Mouse (Mus musculus) right cerebral cortex, postnatal 14 days (tissue): ENCODE data around the gene Sp7.

Source experiments
- DNase-seq: peaks from one replicate; pipeline ENCODE4 v3.0.0; 2022

Sp7 gene

DNA sequence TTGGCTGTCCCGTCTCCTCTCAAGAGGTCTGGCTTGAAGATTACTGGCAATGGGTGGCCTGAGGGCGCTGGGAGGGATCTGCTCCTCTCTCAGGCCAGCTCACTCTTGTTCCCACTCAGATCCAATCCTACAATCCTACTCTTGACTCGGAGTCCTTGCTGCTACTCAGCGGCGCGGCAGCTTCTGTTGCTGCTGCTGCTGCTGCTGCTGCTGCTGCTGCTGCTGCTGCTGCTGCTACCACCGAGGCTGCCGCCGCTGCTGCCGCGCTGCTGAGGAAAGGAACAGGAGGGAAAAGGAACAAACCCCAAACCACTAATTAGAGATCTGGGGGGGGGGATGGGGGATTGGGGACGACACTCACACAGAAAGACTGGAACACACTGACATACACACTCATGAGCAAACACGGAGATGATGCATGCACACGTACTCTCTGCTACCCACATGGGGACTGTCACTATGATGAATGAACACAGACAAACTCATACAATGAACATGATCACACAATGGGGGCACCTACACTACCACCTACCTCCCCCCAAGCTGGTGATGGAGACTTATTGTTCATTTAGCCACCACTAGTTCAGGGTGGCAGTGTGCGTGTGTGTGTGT lies at the start of gene Sp7:
Gene Sp7 (minus strand): TSS at position 450 of the 612 bp plus-strand sequence.
- DNase-seq: no peak

DNA sequence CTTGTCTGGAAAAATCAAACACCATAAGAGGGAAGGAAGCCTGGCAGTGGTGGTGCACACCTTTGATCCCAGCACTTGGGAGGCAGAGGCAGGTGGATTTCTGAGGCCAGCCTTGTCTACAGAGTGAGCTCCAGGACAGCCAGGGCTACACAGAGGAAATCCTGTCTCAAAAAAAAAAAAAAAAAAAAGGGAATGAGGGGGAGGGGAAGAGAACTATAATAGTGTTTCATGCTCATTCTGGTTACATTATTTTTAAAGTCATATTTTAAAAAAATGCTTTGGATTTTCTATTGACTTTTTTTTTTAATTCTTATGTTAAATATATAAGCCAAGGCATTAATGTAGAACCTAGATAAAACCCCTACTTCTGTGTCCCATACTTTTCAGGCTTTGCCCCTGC lies 46.7 kb upstream of the Sp7 start:
- DNase-seq: no peak

DNA sequence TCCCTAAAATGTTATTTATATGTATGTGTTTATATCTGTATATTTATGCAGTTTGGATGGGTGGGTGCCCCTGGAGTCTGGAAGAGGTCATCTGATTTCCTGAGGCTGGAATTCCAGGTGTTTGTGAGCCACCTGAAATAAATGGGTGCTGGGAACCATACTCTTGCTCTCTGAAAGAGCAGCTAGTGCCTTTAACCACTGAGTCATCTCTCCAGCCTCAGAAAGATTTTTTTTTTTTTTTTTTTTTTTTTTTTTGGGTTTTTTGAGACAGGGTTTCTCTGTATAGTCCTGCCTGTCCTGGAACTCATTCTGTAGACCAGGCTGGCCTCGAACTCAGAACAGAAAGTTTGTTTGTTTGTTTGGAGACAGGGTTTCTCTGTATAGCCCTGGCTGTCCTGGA lies 44.1 kb upstream of the Sp7 start:
- DNase-seq: no peak

DNA sequence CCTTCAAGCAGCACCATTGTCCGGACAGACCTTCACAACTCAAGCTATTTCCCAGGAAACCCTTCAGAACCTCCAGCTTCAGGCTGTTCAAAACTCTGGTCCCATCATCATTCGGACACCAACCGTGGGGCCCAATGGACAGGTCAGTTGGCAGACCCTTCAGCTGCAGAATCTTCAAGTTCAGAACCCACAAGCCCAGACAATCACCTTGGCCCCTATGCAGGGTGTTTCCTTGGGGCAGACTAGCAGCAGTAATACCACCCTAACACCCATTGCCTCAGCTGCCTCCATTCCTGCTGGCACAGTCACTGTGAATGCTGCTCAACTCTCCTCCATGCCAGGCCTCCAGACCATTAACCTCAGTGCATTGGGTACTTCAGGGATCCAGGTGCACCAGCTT lies 42.3 kb upstream of the Sp7 start:
- DNase-seq: no peak

DNA sequence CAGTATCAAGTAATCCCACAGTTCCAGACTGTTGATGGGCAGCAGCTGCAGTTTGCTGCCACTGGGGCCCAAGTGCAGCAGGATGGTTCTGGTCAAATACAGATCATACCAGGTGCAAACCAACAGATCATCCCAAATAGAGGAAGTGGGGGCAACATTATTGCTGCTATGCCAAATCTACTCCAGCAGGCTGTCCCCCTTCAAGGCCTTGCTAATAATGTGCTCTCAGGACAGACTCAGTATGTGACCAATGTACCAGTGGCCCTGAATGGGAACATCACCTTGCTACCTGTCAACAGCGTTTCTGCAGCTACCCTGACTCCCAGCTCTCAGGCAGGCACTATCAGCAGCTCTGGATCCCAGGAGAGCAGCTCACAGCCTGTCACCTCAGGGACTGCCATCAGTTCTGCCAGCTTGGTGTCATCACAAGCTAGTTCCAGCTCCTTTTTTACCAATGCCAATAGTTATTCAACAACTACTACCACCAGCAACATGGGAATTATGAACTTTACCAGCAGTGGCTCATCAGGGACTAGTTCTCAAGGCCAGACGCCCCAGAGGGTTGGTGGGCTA lies 41.7 kb upstream of the Sp7 start:
- DNase-seq: no peak

DNA sequence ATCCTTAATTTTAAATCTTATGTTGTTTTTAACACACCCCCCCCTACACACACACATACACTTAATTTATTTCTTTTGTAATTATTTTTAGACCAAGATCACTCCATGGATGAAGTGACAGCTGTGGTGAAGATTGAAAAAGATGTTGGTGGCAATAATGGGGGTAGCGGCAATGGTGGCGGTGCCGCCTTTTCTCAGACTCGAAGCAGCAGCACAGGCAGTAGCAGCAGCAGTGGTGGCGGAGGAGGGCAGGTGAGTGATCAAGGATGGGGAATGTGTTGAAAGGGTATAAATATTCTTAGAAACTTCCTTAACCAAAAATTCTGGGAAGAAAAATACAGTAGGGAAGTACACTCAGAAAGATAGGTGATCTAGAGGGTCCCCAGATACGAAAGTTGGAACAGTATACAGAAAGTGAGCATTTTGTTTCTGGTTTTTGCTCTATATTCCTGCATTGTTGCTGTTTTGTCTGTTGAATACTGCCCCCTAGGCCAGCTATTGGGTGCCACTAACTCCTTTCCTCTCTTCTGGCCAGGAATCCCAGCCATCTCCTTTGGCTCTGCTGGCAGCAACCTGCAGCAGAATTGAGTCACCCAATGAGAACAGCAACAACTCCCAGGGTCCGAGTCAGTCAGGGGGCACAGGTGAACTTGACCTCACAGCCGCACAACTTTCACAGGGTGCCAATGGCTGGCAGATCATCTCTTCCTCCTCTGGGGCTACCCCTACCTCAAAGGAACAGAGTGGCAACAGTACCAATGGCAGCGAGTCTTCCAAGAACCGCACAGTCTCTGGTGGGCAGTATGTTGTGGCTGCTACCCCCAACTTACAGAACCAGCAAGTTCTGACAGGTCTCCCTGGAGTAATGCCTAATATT lies 40.9 kb upstream of the Sp7 start:
- DNase-seq: no peak

DNA sequence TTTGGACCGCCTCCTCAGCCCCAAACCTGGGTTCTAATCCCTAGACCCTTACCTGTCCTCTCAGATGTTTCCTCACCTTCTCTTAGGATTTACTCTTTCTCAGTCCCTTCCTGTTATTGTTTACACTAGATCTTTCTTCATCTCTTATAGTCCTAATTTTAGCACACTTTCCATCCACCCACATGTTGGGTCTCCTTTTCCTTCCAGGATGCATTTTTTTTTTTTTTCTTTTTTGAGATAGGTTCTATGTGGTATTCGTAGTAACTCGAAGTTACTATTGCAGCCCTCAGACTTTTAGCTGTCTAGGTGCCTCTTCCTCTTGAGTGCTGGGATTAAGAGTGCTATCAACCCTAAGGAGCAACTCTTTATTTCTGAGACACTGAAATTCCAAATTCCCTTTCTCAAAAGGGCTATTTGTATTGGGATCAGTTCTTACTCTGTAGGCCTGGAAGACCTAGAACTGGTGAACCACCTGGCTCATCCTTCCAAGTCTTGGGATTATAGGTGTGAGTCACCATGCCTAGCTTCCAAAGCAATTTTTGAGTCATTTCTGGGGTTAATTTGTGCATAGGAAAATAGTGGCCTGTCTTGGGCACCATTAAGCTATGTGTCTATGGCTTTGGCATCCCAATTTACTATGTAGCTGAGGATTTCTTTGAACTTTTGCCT lies 40.1 kb upstream of the Sp7 start:
- no peak for DNase-seq

DNA sequence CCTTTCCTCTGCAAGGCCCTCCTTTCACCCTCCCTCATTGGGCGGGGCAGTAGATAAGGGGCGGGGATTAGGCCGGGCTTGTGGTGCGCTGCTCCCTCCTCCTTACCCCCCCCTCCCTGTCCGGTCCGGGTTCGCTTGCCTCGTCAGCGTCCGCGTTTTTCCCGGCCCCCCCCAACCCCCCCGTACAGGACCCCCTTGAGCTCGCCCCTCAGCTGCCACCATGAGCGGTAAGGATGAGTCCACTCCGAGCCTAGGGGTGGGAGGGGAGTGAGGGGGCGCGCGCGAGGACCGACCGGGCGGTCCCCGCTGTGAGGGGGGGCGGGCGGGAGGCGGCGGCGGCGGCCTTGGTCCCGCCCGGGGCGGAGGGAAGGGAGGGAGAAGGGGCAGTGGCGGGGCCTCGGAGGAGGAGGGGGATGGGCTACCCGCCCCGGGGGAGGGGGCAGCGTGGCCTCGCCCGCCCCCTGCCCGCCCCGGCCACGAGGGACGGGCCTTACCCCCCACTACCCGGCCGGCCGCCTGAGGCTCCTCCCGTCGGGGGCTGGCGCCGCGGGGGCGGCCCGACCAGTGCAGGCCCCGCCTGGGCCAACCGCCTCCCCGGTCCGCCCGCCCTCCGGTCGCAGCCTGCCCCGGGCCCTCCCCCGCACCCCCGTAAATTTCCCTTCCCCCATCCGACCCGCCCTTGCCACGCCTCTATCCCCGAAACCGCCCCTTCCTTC lies 39.4 kb upstream of the Sp7 start:
- DNase-seq: peak; percentile 73

DNA sequence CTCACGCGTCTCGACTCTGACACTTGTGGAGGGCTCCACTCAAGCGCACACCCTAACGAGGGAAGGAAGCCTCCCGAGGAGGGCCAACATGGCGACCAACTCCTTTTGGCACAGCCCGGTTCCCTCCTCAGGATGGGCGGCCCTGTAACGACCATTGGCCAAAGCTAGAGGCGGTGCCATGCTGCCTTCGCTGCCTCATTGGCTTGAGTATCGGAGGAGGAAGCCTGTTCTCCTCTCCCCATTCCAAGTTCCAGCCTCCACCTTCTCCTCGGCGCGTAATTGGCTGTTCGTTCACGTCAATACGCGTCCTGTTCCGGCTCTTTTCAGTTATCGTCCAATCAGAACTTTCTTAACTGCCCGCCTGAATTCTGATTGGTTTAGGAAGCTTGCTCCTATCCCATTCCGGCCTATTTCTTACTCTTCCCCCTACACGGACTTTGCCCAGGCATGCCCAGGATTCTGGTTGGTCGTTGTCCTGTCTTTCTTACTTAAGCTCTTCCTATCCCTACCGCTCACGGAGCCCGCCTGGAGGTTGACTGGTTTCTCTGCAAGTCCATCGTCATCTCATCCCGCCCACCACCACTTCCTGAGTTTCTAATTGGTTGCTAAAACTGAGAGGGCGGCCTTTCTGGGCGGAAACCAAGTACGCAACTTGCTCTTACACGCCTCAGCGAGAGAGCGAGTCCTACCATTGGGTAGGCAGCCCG lies 38.7 kb upstream of the Sp7 start, which contains the start of gene Sp1:
Gene Sp1 (plus strand): TSS at position 655 of the 707 bp plus-strand sequence.
- peak; percentile 96 for DNase-seq

DNA sequence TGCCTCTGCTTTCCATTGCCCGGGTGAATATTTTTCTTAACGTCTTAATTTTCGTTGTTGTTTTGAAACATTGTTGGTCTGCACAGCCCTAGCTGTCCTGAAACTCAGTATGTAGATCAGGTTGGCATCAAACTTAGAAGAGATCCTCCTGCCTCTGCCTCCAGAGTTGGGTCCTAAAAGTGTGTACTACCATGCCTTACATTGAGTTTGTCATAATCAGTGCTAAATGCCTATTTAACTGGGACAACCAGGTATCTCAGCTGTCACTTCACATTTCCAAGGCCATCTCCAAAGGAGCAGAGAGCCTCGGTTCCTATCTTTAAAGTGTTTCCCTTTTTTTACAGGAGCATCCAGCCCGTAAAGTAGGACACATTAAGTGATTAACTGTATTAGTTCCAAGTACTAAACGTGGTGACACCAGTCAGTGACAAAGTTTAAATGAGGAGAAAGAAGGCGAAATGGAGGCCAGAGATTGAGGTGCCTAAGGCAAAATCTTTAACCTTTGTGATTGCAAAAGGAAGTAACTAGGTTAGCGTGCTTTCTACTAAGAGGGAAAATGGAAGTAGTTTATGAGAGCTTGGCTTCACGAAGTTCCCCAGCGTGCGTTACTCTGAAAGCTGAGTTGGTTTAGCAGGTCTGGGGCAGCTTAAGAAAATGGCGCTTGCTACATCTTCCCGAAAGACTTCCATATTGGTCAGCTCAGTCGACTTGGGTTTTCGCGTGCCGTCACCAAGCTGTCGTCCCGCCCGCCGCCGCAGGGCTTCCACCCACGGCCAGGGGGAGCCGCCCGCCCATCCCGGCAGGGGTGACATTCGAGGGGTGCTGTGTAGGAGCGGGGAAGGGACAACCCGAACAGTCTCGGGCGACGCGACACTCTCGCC lies 37.9 kb upstream of the Sp7 start:
- DNase-seq: no peak

DNA sequence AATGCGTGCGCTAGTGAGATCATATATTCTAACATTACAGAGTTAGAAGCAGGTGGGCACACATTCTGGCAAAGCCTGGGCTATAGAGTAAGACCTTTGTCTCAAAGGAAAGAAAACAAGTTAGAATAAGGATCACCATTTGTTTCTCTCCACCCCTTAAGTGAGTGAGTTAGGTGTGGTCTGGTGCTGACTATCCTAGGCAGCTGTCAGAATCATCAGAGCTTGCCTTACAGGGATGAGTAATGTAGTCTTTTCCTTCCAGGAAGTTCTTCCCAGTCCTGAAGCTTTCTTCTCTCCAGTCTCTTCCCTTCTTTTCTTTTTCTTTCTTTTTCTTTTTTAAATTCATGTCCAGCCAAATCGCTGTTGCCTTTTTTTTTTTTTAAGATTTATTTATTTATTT lies 35.2 kb upstream of the Sp7 start:
- no peak for DNase-seq

DNA sequence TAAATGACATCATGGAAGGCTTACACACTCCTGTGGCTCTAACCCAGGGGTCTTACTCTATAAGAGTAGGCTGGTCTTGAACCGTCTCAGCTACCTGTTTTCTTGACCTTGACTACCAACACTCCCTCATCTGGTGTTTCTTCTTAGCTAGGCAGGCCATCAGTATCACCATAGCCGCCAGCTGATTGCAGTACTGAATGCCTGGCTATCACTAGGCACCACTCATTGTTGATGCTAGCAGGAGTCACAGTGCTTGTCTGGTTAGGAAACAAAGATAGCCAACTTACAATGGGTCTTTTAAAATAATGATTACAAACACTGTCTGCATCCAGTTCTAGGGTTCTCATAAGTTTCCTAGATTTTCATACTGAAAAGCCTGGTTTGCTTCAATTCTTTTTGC lies 34.3 kb upstream of the Sp7 start:
- no peak for DNase-seq

DNA sequence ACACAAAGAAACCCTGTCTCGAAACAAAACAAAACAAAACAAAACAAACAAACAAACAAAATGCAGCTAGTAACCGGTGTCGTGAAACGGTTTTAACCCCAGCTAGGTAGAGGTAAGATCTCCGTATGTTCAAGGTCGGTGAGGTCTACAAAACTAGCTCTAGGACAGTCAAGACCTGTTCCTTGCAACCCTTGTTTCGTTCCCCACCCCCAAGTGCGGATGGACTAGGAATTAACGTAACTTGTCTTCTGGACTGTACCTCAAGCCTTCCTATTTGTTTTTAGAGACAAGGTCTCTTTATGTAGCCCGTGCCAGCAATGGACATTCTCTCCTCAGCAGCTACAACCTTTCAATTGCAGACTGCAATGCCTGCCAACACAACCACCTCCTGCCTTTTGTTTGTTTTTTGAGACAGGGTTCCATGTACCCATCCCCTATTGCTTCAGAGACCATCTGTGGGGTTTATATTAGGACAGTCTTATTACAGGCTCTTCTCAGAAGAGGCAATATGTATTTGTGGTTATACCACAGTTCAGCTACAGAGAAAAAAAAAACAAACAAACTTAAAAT lies 33.6 kb upstream of the Sp7 start:
- no peak for DNase-seq

DNA sequence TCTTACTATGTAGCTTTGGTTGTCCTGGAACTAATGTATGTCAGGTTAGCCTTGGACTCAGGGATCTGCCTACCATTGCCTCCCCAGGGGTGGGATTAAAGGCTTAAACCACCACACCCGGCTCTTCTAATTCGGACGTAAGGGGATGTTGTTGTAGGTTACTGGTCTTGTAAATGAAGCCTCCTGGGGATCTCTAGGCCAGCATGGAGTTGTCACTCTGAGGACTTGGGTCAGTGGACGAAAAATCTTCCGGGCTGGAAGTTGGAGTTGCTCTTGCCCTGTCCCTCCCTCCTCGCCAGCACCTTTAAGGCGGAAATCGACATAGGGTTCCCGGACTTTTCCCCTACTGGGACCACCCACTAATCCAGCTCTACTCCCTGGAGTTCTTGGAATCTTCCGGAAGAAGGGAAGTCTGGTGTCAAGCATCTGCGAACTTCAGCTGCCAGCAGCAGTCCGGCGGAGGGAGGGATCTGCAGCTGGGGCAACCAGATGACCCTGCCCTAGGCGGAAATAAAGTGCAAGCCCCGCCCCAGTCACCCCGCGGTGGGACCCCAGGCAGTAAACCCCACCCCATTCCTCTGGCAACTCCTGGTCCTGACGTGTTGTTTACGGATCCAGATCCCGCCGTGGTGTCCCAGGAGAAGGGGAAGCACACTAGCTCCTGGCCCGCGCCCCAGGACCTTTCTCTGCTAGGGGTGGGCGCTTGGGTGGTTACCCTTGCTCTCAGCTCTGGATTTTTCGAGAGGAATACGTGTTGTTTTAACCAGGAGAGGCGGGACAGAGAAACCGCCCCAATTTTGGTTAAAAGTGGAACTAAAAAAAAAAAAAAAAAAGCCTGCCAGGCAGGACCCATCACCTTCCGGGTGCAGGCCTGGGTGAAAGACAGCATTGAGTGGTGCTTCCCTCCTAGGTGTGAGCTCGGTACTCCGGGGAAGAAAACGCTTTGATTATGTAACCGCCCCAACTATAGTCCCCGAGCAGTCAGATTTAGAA lies 32.5 kb upstream of the Sp7 start:
- DNase-seq: peak; percentile 48

DNA sequence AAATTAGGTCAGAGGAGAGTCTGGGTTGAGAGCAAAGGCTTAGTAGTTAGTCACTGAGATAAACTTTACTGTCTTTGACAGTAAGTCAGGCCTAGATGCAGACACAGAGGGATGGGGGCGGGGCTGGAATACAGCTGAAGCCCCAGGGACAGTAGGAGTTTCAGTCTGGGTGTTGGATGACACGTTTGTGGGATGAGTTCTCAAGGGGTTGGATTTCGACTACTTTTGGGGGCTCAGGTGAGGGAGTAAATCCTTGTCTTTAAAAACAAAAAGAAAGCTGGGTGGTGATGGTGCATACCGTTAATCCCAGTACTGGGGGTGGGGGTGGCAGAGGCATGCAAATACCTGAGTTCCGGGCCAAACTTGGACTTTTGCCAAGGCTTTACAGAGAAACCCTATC lies 31.6 kb upstream of the Sp7 start:
- DNase-seq: no peak

DNA sequence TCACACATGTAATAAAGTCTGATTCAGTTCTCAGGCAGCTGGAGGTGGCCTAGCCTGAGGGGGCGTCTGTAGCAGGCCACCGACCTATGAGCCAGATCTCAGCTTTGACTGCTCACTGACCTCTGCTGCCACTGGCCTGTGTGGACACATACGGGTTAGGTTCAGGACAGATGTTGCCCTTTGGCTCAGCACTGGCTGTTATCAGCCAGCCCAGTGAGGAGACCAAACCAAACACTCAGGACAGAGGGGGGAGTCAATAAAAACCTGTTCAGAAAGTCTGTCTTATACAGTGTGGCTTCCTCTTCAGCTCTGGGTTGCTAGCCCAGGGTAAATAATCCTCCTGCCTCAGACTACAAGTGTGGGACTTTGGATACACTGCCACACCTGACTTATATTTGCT lies 28.1 kb upstream of the Sp7 start:
- no peak for DNase-seq

DNA sequence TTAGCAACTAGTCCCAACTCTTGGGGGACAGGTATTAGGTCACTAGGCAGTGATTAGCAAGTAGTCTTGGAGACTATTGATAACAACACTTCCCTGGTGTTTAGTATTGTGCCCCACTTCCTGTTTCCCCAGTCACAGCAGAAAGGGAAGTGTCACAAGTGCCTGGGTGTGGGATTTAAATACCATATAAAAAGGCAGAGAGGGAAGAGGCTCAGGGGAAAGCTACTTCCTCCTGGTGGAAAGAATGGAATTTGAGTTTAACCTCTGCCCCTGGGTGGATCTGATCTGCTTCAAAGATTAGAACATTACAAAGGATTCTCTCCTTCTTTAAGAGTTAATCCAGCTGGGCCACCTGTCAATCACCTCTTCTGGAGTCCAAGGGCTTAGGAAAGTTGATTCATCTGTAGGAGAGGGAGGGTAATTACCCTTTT lies 26.6 kb upstream of the Sp7 start:
- DNase-seq: no peak

DNA sequence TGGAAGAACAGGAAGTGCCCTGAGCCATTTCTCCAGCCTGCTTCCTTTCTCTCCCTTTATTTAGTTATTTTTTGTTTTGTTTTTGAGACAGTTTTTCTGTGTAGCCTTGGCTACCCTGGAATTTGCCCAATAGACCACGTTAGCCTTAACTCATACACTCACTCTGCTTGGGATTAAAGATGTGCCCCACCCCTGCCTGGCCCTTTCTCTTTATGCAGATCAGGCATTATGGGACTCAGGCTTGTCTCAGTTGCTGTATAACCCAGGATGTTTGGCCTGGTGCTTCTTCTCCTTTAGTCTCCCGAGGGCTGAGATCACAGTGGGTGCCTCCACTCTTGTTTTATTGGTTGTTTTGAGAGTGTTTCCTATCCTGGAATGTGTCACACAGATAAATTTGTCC lies 25.5 kb upstream of the Sp7 start:
- DNase-seq: no peak

DNA sequence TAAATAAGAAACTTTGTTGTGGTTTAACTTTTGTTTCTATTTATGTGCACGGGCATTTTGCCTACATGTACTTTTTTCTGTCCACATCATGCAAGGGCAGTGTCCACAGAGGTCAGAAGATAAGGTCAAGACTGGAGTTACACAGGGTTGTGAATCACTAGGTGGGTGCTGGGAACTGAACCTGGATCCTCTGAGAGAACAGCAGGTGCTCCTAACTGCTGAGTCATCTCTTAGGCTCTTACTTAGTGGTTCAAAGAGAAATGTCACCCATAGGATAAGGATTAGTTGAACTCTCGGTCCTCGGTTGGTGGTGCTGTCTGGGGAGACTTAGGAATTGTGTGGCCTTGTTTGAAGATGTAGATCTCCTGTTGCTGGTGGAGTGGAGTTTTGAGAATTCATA lies 22.0 kb upstream of the Sp7 start:
- no peak for DNase-seq

DNA sequence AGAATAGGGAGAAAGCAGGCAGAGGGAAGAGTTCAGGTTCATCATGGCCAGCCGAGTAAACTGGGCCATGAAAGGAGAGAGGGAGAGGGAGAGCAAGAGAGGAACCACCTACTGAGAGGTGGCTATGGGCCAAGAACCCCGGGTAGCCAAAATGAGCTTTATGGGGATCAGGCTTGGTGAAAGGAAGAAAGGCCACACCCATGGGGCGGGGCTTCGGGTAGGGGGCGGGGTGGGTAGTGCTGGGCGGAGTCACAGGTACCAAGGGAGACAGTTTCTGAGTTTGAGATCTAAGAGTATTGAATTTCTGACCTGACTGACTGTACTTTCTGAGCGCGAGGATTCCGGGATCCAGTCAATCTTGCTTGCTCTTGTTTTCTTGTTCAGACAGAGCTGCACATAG lies 19.7 kb upstream of the Sp7 start:
- no peak for DNase-seq
